ENCODE assay signal across 19 mouse cellular contexts in the genomic region with DNA sequence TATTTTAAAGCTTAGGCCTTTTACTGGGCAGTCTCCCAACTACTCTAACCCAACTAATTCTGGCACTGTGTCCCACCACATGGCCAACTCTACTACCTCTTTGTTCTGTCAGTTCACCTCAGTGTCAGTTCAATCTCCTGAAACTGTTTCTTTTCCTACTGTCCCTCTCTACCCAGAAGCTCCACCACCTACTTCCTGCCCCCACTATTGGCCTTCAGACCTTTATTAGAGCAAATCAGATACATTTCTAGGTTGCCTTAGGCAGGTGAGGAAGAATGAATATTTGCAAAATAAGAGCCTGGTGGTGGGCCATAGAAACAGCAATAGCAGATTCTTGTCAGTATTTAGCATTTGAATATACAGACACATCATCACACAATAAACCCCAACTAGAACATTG. TPM values are rescaled to one million over a fixed set of nuclear protein-coding genes. Genes with fewer than 3 reads are reported as not detected.
"Had no signal": no experiment of that assay in that cellular context is flagged by ENCODE, and none has a peak within 500 bp of the region (broad histone marks: within the 10 kb centered on the region; RNA-seq: fewer than 3 reads in every experiment).

No protein-coding gene starts in this region.

- DNase-seq: gastrocnemius, adult 2 months; gastrocnemius, postnatal 14 days; gastrocnemius, postnatal 36 days; heart, adult 11 months; heart, adult 2 months; heart, postnatal 14 days; heart, postnatal 36 days; kidney, adult 11 months; kidney, adult 2 months; kidney, adult 9 months; kidney, postnatal 14 days; kidney, postnatal 36 days; layer of hippocampus, adult 9-11 months; layer of hippocampus, postnatal 36 days; left cerebral cortex, postnatal 4 days had no signal

RNA-seq across cellular contexts. Expression of a gene that starts 44.1 kb away (rescaled TPM):
- total RNA-seq: gastrocnemius, adult 2 months; gastrocnemius, postnatal 14 days; gastrocnemius, postnatal 36 days; heart, adult 2 months; heart, postnatal 14 days; heart, postnatal 36 days; layer of hippocampus, postnatal 14 days; layer of hippocampus, postnatal 36 days; left cerebral cortex, adult 18-20 months; left cerebral cortex, adult 8-10 months; left cerebral cortex, postnatal 25 days had no signal
